Mouse (Mus musculus) E14TG2a.4 (cell line): Measurements from ENCODE around the gene Zfp185.
"Not testable (repeated sequence)": the region's sequence is repeated elsewhere in the genome, so short reads cannot be mapped to it uniquely, and the experiment has no call there.

ENCODE experiments used
- H3K27me3 ChIP-seq: 2 replicates; pipeline ENCODE4 v1.6.1; 2014; ENCODE audit warnings: low read length, control low read depth; ENCODE audit not compliant: insufficient read depth
- H3K36me3 ChIP-seq: 2 replicates; pipeline ENCODE4 v1.6.1; 2014; ENCODE audit warnings: low read length, control low read depth; ENCODE audit not compliant: insufficient read depth
- H3K4me1 ChIP-seq: replicated peaks from 2 replicates; pipeline ENCODE4 v1.6.1; 2014; ENCODE audit warnings: low read depth, low read length, control low read depth
- H3K4me3 ChIP-seq: replicated peaks from 2 replicates; pipeline ENCODE4 v1.5.1; 2014; ENCODE audit warnings: mild to moderate bottlenecking, low read length
- H3K9me3 ChIP-seq: 2 replicates; pipeline ENCODE4 v1.6.1; 2014; ENCODE audit warnings: low read length, control low read depth
- CTCF ChIP-seq: conservative IDR thresholded peaks from 2 replicates; pipeline ENCODE4 v1.5.1; 2014; ENCODE audit warnings: low read length
- NANOG ChIP-seq: IDR thresholded peaks from 2 replicates; pipeline ENCODE4 v1.6.1; 2014; ENCODE audit warnings: borderline replicate concordance, low read length, mixed read lengths
- POU5F1 ChIP-seq: IDR thresholded peaks from 2 replicates; pipeline ENCODE4 v1.6.1; 2014; ENCODE audit warnings: low read length, borderline replicate concordance

Gene Zfp185

GRCm38 (mm10) chrX:73038831-73039230, 51.7 kb downstream of the Zfp185 start:
- H3K4me1 ChIP-seq: peaks cover 9% of the 10 kb centered on the region; the same call in 1 of the 2 replicates
- peaks cover 32% of the 10 kb centered on the region for H3K36me3 ChIP-seq
- no peaks in the 10 kb centered on the region for H3K27me3 ChIP-seq
- no peaks in the 10 kb centered on the region; the same call in 1 of the 2 replicates for H3K9me3 ChIP-seq
- H3K4me3 ChIP-seq: peak overlapping the region; percentile 79
- TF ChIP-seq NANOG: no peak
- TF ChIP-seq CTCF: no peak
- no peak for TF ChIP-seq POU5F1

- H3K27me3 ChIP-seq: no peaks in the 10 kb centered on the region
- peaks cover 28% of the 10 kb centered on the region for H3K36me3 ChIP-seq
- H3K4me1 ChIP-seq: peaks cover 9% of the 10 kb centered on the region; the same call in 1 of the 2 replicates
- H3K4me3 ChIP-seq: peak overlapping the region; percentile 79
- TF ChIP-seq CTCF (no peak), NANOG (no peak), POU5F1 (no peak)
- H3K9me3 ChIP-seq: no peaks in the 10 kb centered on the region; the same call in 1 of the 2 replicates
Measured at GRCm38 (mm10) chrX:73039666-73040065, 52.5 kb downstream of the Zfp185 start.

- Histone ChIP-seq H3K9me3 (peaks cover 12% of the 10 kb centered on the region), H3K4me1 (no peaks in the 10 kb centered on the region), H3K27me3 (no peaks in the 10 kb centered on the region), H3K36me3 (no peaks in the 10 kb centered on the region), H3K4me3 (no peak overlapping the region)
- no peak for TF ChIP-seq NANOG
- TF ChIP-seq POU5F1: no peak
- peak; percentile 44 for TF ChIP-seq CTCF
Measured at GRCm38 (mm10) chrX:73053860-73054563, 66.9 kb downstream of the Zfp185 start.

DNA sequence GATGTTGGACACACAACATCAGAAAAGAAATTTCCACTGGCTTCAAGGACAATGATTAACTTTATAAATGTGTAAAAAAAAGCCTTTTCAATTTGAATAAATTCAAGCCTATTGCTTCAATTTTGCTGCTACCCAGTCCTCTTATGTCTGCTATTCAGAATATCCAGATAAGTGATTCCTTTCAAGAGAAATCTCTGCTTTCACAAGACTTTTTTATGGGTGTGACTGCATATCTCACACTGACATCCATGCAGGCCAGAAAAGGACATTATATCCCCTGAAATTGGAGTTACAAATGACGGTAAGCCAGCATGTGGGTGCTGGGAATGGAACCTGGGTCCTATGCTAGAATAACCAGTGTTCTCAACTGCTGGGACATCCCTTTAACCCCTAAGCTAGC, 74.4 kb downstream of the Zfp185 start:
- H3K4me1 ChIP-seq: peaks cover 10% of the 10 kb centered on the region; the same call in 1 of the 2 replicates
- H3K4me3 ChIP-seq: no peak overlapping the region
- no peak for TF ChIP-seq POU5F1
- no peak for TF ChIP-seq CTCF
- TF ChIP-seq NANOG: no peak
- no peaks in the 10 kb centered on the region for H3K9me3 ChIP-seq
- H3K36me3 ChIP-seq: no peaks in the 10 kb centered on the region
- peaks cover 37% of the 10 kb centered on the region for H3K27me3 ChIP-seq

- peaks cover 37% of the 10 kb centered on the region for H3K27me3 ChIP-seq
- no peak for TF ChIP-seq NANOG
- TF ChIP-seq CTCF: no peak
- no peak for TF ChIP-seq POU5F1
Measured at GRCm38 (mm10) chrX:73062323-73062722, 75.2 kb downstream of the Zfp185 start.

DNA sequence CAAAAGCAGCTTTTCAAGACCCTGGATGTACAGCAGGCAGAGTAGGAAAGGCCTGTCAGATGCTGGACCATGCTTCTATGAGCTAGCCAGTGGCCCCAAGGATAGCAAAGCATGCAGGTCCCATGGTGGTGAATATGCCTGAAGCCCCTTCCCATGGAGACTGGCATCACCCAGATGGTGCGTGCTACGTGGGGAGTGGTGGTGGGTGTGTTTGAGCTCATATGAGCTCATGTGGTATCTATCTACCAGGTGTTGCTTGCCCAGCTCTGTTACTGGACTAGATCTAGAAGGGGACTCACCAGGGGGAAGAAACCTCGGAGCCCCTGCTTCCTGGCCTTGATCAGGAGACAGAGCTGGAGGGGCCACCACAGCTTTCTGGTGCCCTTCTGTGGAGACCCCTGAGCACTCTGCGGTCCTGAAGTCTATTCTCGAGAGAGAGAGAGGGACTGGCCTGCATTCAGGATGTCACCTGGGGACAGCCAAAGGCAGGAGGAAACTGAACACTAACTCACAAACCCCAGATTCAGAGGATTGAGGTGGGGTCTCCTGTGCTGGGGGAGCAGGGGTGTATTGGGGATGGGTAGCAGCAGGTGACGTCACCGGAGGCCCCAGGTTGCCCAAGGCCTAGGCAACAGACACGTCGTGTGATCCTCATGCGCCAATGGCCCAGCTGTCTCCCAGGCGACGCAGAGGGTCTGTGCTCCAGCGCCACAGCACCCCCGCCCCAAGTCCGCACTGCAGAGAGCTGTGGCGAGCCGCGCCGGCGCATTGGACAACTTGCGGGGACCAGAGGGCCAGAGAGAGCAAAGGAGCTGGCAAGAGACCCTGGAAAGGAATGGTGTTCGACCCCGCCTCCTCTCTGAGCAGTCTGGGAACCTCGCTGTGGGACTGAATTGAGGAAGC, 76.6 kb downstream of the Zfp185 start:
- Histone ChIP-seq H3K27me3 (peaks cover 41% of the 10 kb centered on the region), H3K4me3 (peak overlapping the region; percentile 29; the same call in 1 of the 2 replicates), H3K36me3 (no peaks in the 10 kb centered on the region), H3K4me1 (peaks cover 10% of the 10 kb centered on the region; the same call in 1 of the 2 replicates), H3K9me3 (no peaks in the 10 kb centered on the region)
- no peak for TF ChIP-seq NANOG
- no peak for TF ChIP-seq CTCF
- no peak for TF ChIP-seq POU5F1

More at GRCm38 (mm10) chrX:73062323-73062722, 75.2 kb downstream of the Zfp185 start:
- Histone ChIP-seq H3K9me3 (no peaks in the 10 kb centered on the region), H3K4me1 (peaks cover 10% of the 10 kb centered on the region; the same call in 1 of the 2 replicates), H3K36me3 (no peaks in the 10 kb centered on the region), H3K4me3 (no peak overlapping the region)

DNA sequence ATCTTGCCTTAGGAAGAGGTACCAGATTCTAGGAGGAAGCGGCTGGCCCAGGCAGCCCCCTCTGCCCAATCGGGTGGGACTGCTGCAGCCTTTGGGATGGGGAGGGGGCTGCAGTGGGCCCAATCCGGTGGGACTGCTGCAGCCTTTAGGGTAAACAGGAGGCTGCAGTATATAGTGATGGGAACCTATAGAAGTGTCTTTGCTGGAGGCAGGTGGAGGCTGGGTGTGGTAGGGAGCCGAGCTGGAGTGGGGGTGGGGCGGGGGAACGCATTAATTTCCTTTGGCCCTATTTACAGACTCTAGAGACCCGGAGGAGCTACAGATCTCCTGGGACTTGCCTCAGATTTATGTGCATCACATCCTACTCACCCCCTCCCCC, 77.3 kb downstream of the Zfp185 start, which contains the start of gene Pnma3:
Pnma3 (plus strand) TSS at position 373 of the 379 bp plus-strand sequence.
- peak within 1 kb of the TSS; percentile 29; the same call in 1 of the 2 replicates for H3K4me3 ChIP-seq
- H3K27me3 ChIP-seq: peaks cover 41% of the 10 kb centered on the region
- H3K4me1 ChIP-seq: peaks cover 10% of the 10 kb centered on the region; the same call in 1 of the 2 replicates
- H3K9me3 ChIP-seq: no peaks in the 10 kb centered on the region
- TF ChIP-seq NANOG (no peak), POU5F1 (no peak), CTCF (no peak)
- H3K36me3 ChIP-seq: no peaks in the 10 kb centered on the region

GRCm38 (mm10) chrX:73066765-73067312, 79.7 kb downstream of the Zfp185 start:
- Histone ChIP-seq H3K4me1 (peaks cover 10% of the 10 kb centered on the region; the same call in 1 of the 2 replicates), H3K27me3 (peaks cover 39% of the 10 kb centered on the region)
- not testable (repeated sequence) for H3K4me3 ChIP-seq, H3K9me3 ChIP-seq, H3K36me3 ChIP-seq
